Mouse (Mus musculus): ENCODE results near the gene Olfr671.
"Not testable (repeated sequence)": the region's sequence is repeated elsewhere in the genome, so short reads cannot be mapped to it uniquely, and the experiment has no call there.

- not testable (repeated sequence) for TF ChIP-seq E2F4 (IDR thresholded peaks at IDR 0.05; ENCODE audit: insufficient read depth); POLR2A (IDR thresholded peaks at IDR 0.05; ENCODE audit: insufficient read length, low read depth); MAX (IDR thresholded peaks at IDR 0.05; ENCODE audit: low read depth); TCF3 (IDR thresholded peaks at IDR 0.05; ENCODE audit: insufficient read length, low read depth); MYOD1 (IDR thresholded peaks at IDR 0.05; ENCODE audit: control insufficient read depth in 1 of 3, insufficient read length in 2 of 3, low read depth in 2 of 3); POLR2AphosphoS2 (IDR thresholded peaks at IDR 0.05; ENCODE audit: insufficient read length, low read depth); CEBPB (IDR thresholded peaks at IDR 0.05; ENCODE audit: insufficient read depth, poor library complexity, severe bottlenecking); USF1 (IDR thresholded peaks at IDR 0.05; ENCODE audit: low read depth); MYOG (IDR thresholded peaks at IDR 0.05; ENCODE audit: control insufficient read depth in 1 of 3, insufficient read depth in 1 of 3, insufficient read length in 2 of 3, low read depth in 2 of 3)
Observed at GRCm38 (mm10) chr7:104950234-104950633, 28.7 kb downstream of the Olfr671 start.

All from myocyte (in vitro differentiated cells).